Mouse (Mus musculus) heart, embryonic 11.5 days (tissue): ENCODE data around the gene Tssk6. TPM values are rescaled to one million over a fixed set of nuclear protein-coding genes. Genes with fewer than 3 reads are reported as not detected.
"Not testable (repeated sequence)": the region's sequence is repeated elsewhere in the genome, so short reads cannot be mapped to it uniquely, and the experiment has no call there.

ENCODE experiments used
- ATAC-seq: fragments of 200-750 bp; cut with Nextera tagmentation; replicated peaks from 2 replicates; pipeline ENCODE4 v1.8.0; 2017; ENCODE audit warnings: moderate library complexity; ENCODE audit not compliant: insufficient number of reproducible peaks, low FRiP score, low TSS enrichment
- H3K27ac ChIP-seq: fragments of 300-500 bp; sonication (generic); 2 replicates; pipeline ENCODE4 v1.5.1; 2014; ENCODE audit warnings: mild to moderate bottlenecking, low read depth, low read length
- H3K27me3 ChIP-seq: fragments of 300-500 bp; sonication (generic); 2 replicates; pipeline ENCODE4 v1.6.1; 2014; ENCODE audit warnings: mild to moderate bottlenecking, low read length, mixed read lengths; ENCODE audit not compliant: control insufficient read depth, insufficient read depth
- H3K36me3 ChIP-seq: fragments of 300-500 bp; sonication (generic); 2 replicates; pipeline ENCODE4 v1.6.1; 2014; ENCODE audit warnings: mild to moderate bottlenecking, low read length, moderate library complexity, mixed read lengths; ENCODE audit not compliant: control insufficient read depth, insufficient read depth
- H3K4me1 ChIP-seq: fragments of 300-500 bp; sonication (generic); 2 replicates; pipeline ENCODE4 v1.6.1; 2014; ENCODE audit warnings: low read length; ENCODE audit not compliant: control insufficient read depth, insufficient read depth
- H3K4me2 ChIP-seq: fragments of 300-500 bp; sonication (generic); 2 replicates; pipeline ENCODE4 v1.6.1; 2014; ENCODE audit warnings: mild to moderate bottlenecking, moderate library complexity
- H3K4me3 ChIP-seq: fragments of 300-500 bp; sonication (generic); 2 replicates; pipeline ENCODE4 v1.5.1; 2014; ENCODE audit warnings: low read depth, low read length
- H3K9ac ChIP-seq: fragments of 300-500 bp; sonication (generic); 2 replicates; pipeline ENCODE4 v1.6.1; 2014; ENCODE audit warnings: mild to moderate bottlenecking, low read depth, low read length, moderate library complexity
- H3K9me3 ChIP-seq: fragments of 300-500 bp; sonication (generic); replicated peaks from 2 replicates; pipeline ENCODE4 v1.6.1; 2016; ENCODE audit warnings: low read length; ENCODE audit not compliant: control insufficient read depth
- WGBS: fragments of 180-500 bp; shearing (Covaris S2); extraction: QIAGEN DNeasy Blood & Tissue Kit; methylation state at CpG from one replicate; pipeline ENCODE4 v1.1.7; 2014; ENCODE audit not compliant: insufficient replicate concordance; 5-methylcytosine and 5-hydroxymethylcytosine counted together
- polyA plus RNA-seq: library from polyadenylated mRNA; unstranded; fragments of >200 nt; fragmentation: Nextera tagmentation; extraction: Ambion mirVana; gene quantifications from 2 replicates; pipeline ENCODE4 v1.2.1, GENCODE M21; 2014

The Tssk6 gene
- polyA plus RNA-seq, 1 experiment from 2014 or later = 1.8 TPM

GRCm38 (mm10) chr8:69936050-69936794 is 34.2 kb downstream of the Tssk6 start:
- peak overlapping the region; percentile 16; the same call in 1 of the 2 replicates for H3K4me2 ChIP-seq

GRCm38 (mm10) chr8:69937466-69937865 is 35.5 kb downstream of the Tssk6 start:
- Histone ChIP-seq H3K36me3 (0 out of 2 replicates have a peak, but pooled peaks cover 2% of the 10 kb centered on the region), H3K9ac (no peak overlapping the region), H3K9me3 (no peaks in the 10 kb centered on the region), H3K4me2 (no peak overlapping the region), H3K27ac (peak overlapping the region; percentile 66), H3K4me3 (no peak overlapping the region), H3K4me1 (peaks cover 63% of the 10 kb centered on the region), H3K27me3 (no peaks in the 10 kb centered on the region)
- WGBS = 81% methylated on average over 3 of the region's 3 CpGs
- no peak for ATAC-seq

More at GRCm38 (mm10) chr8:69936050-69936794, 34.2 kb downstream of the Tssk6 start:
- WGBS = 52% methylated on average over 7 of the region's 7 CpGs
- H3K9ac ChIP-seq = peak overlapping the region; percentile 56
- peak overlapping the region; percentile 95 for H3K27ac ChIP-seq
- 0 out of 2 replicates have a peak, but pooled peaks cover 2% of the 10 kb centered on the region for H3K36me3 ChIP-seq
- no peaks in the 10 kb centered on the region for H3K27me3 ChIP-seq
- peaks cover 63% of the 10 kb centered on the region for H3K4me1 ChIP-seq
- H3K9me3 ChIP-seq = no peaks in the 10 kb centered on the region
- no peak overlapping the region for H3K4me3 ChIP-seq
- peak; percentile 83 for ATAC-seq

- Histone ChIP-seq H3K4me3 (no peak overlapping the region), H3K4me1 (peaks cover 69% of the 10 kb centered on the region), H3K9me3 (no peaks in the 10 kb centered on the region), H3K27ac (peak overlapping the region; percentile 41; the same call in 1 of the 2 replicates), H3K36me3 (0 out of 2 replicates have a peak, but pooled peaks cover 2% of the 10 kb centered on the region), H3K27me3 (no peaks in the 10 kb centered on the region), H3K4me2 (no peak overlapping the region), H3K9ac (0 out of 2 replicates have a peak overlapping the region, but pooled peaks have one; percentile 22)
- 67% methylated on average over 6 of the region's 6 CpGs for WGBS
- no peak for ATAC-seq
These were observed 36.4 kb downstream of the Tssk6 start for GRCm38 (mm10) chr8:69938245-69938982.

DNA sequence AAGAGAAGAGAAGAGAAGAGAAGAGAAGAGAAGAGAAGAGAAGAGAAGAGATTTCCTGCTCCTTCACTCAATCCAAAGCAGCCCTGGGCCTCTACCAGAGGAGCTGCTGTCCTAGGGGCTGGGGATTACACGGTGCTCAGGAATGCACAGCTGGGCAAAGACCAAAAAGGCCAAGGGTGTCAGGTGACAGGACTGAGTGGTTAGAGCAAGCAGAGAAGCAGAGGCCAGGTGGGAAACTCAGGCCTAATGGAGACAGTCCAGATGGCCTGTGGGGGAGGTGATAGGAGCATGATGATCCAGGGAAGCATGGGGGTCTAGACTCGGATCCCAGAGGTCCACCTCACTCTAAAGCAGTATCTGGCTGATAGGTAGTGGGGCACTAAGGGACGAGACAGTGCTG is 37.6 kb downstream of the Tssk6 start:
- Histone ChIP-seq H3K36me3 (no peaks in the 10 kb centered on the region), H3K27ac (peak overlapping the region; percentile 2), H3K4me3 (no peak overlapping the region), H3K9me3 (no peaks in the 10 kb centered on the region), H3K4me2 (peak overlapping the region; percentile 29; the same call in 1 of the 2 replicates), H3K9ac (no peak overlapping the region), H3K4me1 (peaks cover 76% of the 10 kb centered on the region), H3K27me3 (no peaks in the 10 kb centered on the region)
- no peak for ATAC-seq
- 16% methylated on average over 3 of the region's 3 CpGs for WGBS

GRCm38 (mm10) chr8:69940386-69940785 is 38.4 kb downstream of the Tssk6 start:
- WGBS = 83% methylated on average over 2 of the region's 2 CpGs
- Histone ChIP-seq H3K27me3 (no peaks in the 10 kb centered on the region), H3K4me2 (no peak overlapping the region), H3K9me3 (no peaks in the 10 kb centered on the region), H3K36me3 (no peaks in the 10 kb centered on the region), H3K4me1 (peaks cover 73% of the 10 kb centered on the region), H3K9ac (no peak overlapping the region), H3K4me3 (no peak overlapping the region), H3K27ac (peak overlapping the region; percentile 2)
- ATAC-seq = no peak

DNA sequence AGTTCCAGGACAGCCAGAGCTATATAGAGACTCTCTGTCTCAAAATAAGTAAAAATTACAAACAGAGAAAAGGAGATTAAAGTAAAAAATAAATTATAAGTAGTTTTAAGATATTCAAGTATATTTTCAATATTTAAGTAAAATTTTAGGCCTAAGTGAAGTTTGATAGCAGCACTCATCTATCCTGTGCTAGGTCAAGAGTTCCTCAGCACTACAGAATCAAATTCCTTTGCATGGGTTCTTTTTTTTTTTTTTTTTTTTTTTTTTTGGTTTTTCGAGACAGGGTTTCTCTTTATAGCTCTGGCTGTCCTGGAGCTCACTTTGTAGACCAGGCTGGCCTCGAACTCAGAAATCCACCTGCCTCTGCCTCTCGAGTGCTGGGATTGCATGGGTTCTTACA is 40.5 kb downstream of the Tssk6 start:
- H3K4me1 ChIP-seq = peaks cover 52% of the 10 kb centered on the region
- not testable (repeated sequence) for H3K36me3 ChIP-seq, H3K27me3 ChIP-seq, ATAC-seq, H3K9me3 ChIP-seq, H3K4me2 ChIP-seq, H3K4me3 ChIP-seq, H3K27ac ChIP-seq, H3K9ac ChIP-seq
- WGBS = 87% methylated on average over 2 of the region's 3 CpGs

GRCm38 (mm10) chr8:69950300-69950699 is 48.3 kb downstream of the Tssk6 start:
- Histone ChIP-seq H3K4me3 (no peak overlapping the region), H3K9me3 (no peaks in the 10 kb centered on the region), H3K36me3 (peaks cover 5% of the 10 kb centered on the region; the same call in 1 of the 2 replicates), H3K4me2 (no peak overlapping the region), H3K27me3 (no peaks in the 10 kb centered on the region), H3K4me1 (peaks cover 15% of the 10 kb centered on the region), H3K27ac (no peak overlapping the region), H3K9ac (no peak overlapping the region)
- 89% methylated on average over 2 of the region's 2 CpGs for WGBS
- no peak for ATAC-seq
